Mouse (Mus musculus) small intestine, adult 2 months (tissue): ENCODE measurements around the gene Syt16.

Experiments used
- CTCF ChIP-seq: fragments of 200-500 bp; IDR thresholded peaks from 2 replicates; pipeline ENCODE4 v1.5.1; 2012; ENCODE audit warnings: low read depth, mild to moderate bottlenecking, control low read depth, inconsistent platforms, low read length, moderate library complexity, mixed read lengths; ENCODE audit not compliant: insufficient replicate concordance, insufficient read length; ENCODE audit errors: extremely low read depth
- POLR2A ChIP-seq: fragments of 200-500 bp; IDR thresholded peaks from 2 replicates; pipeline ENCODE4 v1.6.1; 2012; ENCODE audit warnings: low read depth, mild to moderate bottlenecking, control low read depth, inconsistent platforms, low read length, moderate library complexity

- no peak for TF ChIP-seq POLR2A
- no peak for TF ChIP-seq CTCF
These were observed 25.8 kb downstream of the Syt16 start for GRCm38 (mm10) chr12:74023260-74023659.
